Mouse (Mus musculus) retina, postnatal 7 days (tissue): ENCODE results near the gene Rassf3.

Source experiments
- DNase-seq: peaks from one replicate; pipeline ENCODE4 v3.0.0-alpha.2; 2012; ENCODE audit warnings: low read depth, low spot score

Rassf3 gene

DNA sequence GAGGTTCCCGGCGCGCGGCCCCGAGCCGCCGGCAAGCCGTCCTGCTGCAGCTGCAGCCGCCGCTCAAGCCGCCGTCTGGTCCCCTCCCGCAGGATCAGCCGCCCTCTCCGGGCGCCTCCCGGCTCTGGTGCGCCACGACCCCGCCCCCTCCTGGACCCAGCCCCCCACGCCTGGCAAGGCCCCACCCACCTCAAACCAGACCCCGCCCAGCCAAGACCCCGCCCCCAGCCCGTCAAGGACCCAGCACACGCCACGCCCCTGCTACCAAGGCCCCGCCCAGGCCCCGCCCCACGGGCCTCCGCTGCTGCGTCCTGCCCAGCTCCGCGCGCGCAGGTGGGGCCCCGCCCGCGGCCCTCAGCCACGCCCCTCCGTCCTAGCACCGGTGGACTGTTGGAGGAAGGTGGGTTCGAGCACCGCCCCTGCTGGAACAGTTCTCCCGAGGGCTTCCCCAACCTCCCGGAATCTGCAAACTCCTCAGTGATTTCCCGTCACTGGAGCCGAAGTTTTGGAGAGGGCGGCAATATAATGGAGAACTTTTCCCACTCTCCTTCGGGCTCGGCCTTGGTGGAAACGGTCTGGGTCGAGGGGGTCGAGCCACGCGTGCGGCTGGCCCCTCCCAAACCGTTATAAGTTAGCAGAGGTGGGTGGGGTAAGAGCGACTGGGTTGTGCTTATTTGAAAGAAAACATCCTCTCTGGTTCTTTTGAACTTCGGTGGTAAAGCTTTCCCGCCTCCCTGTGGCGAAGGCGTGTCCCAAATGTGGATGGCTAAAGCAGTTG is at the start of gene Rassf3:
TSS of gene Rassf3 (minus strand) at position 158 of the 778 bp plus-strand sequence.
- peak; percentile 87 for DNase-seq

DNA sequence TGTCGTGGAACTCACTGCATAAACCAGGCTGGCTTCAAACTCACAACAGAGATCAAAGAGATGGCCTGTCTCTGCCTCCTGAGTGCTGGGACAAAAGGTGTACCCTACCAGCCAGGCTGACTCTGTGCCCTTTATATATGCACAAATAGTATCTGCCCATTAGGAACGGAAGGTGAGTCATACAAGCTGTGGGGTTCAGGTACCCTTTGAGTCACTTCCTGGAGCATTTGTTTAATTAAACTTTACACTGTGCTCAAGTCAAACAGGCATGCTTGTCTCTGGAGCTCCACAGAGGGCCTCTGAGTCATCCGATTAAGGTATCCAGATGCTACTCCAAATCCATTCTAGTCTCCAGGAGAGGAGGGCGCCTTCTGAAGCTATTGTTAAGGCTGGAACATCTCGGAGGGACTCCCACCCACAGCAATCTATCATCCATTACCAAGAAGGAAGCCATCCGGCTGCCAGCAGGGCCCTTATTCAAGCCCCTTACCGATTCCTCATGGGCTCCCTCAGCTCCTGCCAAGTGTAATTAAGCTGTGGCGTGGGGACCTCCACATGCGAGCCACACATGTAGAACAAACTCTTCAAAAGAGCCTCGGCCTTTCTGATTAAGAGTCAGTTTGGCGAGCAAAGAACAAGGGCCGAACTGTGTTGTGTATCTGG is 44.9 kb upstream of the Rassf3 start:
- DNase-seq: no peak

DNA sequence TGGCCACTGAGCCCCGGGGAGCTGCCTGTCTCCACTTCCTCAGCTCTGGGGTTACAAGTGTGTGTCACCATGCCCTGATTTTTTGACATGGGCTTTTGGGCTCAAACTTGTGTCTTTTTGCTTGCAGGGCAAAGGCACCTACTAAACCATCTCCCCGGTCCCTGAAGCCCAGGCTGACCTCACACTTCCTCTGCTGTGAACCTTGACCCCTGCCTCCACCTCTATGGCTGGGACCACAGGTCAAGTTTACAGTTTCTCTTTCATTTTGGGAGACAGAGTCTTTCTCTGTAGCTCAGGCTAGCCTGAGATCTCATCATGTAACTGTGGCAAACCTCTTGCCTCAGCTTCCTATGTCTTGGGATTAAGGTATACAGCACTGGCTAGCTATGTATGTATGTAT is 43.6 kb upstream of the Rassf3 start:
- no peak for DNase-seq

DNA sequence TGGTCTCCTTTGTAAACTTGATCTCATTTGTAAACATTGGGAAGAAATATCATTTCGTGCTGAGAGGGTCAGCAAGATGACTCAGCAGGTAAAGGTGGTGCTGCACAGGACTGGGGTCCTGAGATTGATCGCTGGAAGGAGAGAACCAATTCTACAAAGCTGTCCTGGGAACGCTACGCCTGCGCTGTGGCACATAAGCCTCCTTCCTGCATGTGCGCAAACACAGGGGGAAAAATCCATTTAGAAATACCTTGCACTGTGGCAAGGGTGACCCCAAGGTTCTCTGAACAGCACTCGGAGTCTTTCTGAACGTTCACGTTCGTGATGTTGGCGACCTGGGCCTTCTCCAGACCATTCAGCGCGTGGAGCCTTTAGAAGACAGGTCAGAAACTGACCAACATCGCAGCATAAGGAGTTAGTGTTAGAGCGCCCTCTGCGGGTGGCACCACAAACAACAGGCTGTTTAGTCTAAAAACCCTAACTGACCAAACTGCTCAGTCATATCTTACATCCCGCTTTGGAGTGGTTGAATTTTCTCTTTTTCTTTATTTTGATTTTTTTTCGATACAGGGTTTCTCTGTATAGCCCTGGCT is 40.0 kb upstream of the Rassf3 start:
- peak; percentile 72 for DNase-seq

DNA sequence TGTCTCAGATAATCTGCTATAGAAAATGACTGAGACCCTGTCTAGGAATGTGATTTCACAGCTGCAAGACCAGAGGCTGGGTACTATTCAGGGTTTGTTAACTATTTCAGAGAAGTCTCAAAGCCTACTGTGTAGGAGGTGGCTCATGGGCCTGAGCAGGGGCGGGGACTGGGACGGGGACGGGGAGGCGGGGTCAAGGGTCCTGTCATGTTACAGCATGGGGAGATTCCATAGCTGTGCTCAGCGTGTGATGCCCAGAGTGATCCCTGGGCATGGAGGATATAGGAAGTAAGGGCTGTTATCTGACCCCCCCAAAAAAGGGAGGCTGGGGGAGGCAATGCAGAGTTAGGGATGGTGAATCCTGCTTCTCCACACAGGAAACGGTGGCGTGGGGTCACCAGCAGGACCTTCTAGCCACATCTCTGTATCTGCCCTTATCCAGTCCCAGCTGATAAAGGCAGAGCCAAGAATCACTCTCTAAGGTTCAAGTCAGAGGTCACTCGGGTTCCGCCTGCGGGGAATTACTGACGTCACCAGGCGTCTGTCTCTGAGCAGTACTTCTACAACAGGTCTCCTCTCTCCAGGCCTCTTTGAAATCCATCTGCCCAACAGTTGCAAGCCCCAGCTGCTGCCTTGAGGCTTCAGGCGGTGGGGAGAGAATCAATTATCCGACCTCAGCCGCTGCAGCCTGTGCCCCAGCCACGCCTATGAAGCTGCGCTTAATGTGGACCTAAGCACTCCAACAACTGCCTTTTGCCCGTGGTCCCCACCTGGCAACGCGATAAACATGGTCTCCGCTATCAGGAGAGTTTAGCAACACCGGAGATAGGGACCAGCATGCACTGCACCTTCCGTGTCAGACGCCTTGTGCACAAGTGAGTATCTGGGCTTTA is 33.9 kb upstream of the Rassf3 start:
- no peak for DNase-seq

DNA sequence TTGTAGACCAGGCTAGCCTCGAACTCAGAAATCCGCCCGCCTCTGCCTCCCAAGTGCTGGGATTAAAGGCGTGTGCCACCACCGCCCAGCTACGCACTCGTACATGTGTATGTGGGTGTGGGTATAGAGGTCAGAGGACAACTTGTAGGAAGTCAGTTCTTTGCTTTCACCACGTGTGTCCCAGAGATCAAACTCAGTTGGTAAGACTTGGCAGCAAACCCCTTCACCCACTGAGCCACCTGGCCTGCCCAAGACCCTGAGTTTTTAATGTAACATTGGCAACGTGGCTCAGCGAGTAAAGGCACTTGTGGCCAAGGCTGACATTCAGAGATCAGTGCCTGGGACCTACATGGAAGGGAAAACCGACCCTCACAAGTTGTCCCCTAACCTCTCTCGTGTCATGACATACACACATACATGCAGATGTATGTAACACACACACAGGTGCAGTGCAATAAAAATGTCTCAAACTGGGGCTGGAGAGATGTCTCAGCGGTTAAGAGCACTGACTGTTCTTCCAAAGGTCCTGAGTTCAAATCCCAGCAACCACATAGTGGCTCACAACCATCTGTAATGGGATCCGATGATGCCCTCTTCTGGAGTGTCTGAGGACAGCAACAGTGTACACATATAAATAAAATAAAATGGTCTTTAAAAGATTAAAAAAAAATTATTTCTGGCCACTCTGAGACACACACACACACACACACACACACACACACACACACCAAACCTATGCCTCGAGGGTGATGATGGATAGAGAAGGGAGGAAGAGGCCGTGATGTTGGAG is 31.8 kb upstream of the Rassf3 start:
- DNase-seq: no peak

DNA sequence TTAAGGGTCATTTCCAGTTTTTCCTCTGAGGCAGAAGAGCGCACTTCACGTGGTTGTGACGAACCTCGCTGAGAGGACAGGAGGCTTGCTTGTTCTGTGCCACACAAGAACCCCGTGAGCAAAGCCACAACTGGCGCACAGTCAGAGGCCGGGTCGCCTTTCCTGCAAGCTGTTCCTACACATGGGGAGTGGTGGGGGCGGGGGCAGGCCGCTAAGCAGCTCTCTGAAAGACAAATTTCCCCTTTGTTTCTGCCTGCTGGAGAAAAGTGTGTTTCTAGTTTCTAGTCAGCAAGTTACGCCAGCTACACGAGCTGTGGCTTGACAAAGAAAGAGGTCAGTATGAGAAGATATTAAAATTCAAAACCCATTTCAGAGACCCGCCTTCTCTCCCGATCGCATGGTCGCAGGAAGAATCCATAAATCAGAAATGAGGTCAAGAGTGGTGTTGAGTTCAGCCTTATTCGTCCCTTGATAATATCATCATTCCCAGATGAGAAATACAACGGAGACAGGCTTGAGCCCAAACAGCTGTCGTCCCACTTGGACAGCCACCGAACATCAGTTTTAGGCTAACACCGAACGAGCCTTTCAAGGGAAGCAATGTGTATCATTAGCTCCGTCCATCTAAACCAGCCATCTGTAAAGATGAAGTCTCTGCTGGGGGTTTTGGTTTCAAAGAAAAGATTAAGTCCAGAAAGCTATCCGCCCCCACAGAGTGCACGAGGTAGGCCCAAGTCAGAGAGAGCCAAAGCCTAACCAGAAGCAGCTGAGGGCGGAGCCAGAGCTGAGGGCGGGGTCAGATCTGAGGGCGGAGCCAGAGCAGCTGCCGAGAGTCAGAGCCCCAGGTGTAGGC is 30.8 kb upstream of the Rassf3 start:
- no peak for DNase-seq

DNA sequence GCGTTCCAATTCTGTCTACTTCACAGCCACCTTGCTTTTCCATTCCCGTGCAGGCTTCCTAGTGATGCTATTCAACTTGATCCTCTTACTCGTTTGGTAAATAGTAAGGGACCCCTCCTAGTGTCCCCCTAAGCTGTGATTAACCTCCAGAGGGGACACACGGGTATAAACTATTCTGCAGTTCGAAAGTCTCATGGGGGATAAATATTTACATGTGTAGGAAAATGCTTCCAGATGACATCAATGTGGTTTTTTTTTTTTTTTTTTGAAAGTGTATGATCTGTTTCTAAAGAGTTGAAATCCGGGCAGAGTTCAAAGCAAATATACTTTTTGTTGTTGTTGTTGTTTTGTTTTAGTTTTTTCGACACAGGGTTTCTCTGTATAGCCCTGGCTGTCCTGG is 29.8 kb upstream of the Rassf3 start:
- DNase-seq: no peak

DNA sequence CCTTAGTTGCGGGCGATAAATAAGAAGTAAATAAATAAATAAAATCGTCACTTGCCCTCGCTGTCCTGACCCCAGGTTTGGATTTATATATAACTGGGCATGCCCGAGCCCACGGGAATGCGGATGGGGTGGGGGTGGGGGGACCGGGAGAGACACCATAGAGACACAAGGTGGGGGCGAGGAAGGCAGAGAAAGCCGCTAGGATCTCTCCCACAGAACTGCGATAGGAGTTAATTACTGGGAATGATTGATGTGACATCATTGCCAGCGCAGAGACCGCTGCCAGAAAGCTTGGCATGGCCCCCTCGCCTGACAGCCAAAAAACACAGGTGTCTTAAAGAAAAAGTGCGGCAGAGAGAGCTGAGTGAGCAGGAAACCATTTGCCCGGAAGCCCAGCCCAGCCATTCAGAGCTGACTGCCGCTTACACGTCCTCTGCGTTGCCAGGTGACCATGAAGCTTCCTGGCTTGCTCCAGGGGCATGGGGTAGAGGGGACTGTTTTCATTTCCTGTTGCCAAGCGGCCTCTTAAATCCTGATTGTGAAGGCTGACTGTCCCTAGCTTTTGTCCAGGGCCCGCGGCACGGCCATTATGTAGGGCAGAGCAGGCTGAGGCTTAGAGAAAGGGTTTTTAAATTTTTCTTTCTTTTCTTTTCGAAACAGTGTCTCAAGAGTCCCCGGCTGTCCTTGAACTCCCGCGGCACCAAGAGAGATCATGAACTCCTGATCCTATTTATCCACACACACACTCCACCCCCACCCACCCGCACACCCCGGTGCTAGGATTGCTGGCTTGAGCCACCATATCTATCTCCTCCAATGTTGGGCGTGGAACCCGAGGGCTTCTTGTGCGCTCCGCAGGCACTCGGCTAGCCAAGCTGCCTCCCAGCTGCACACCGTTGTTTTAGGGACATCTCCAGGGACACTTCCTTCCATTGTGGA is 29.1 kb upstream of the Rassf3 start:
- DNase-seq: no peak

DNA sequence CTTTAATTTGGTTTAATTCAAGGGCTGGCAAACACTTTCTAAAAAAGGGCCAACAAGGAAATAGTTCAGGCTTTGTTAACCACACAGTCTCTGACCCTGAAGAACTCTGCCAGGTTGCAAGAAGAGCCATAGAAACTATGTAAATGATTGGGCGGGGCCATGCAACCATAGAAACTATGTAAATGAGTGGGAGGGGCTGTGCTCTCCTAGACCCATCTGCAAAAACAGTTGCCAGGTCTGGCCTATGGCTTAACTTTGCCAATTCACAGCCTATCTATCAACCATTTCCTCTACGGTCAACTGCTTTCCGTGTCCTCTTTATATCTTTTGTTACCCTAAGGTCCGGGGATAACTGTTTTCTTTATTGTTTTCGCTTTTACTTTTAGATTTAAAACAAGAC is 25.0 kb upstream of the Rassf3 start:
- no peak for DNase-seq

DNA sequence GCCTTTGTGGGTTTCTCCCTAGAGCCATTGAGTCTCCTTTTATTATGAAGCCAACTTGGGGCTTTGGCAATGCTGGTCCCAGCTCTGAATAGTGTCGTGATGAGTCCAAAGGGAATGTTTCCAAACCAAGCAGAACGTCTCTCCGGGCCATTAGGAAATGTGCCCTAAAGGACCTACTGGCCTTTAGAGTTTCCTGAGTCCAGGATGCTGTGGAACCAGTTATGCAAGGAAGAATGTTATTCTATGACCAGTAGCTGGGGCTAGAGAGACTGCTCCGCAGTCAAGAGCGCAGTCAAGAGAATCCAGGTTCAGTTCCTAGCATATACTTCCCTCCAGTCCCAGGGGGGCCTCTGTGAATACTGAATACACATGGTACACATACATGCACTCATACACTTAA is 23.9 kb upstream of the Rassf3 start:
- DNase-seq: no peak

DNA sequence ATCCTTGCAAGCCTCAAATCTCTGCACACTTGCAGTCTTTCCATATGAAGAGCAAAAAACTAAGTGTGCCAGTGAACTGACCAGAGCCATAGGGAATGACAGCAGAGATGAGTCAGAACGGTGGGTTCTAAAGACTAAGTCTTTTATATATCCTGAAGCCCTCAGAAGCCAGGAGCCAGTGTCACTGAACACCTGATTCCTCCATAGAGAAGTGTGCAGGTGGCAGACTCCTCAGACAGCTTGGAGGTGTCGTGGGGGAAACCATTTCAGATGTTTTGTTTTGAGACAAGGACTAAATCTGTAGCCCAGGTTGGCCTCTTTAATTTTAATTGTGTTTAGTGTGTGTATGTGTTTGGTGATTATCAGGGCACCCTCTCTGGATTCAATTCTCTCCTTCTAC is 22.9 kb upstream of the Rassf3 start:
- no peak for DNase-seq

DNA sequence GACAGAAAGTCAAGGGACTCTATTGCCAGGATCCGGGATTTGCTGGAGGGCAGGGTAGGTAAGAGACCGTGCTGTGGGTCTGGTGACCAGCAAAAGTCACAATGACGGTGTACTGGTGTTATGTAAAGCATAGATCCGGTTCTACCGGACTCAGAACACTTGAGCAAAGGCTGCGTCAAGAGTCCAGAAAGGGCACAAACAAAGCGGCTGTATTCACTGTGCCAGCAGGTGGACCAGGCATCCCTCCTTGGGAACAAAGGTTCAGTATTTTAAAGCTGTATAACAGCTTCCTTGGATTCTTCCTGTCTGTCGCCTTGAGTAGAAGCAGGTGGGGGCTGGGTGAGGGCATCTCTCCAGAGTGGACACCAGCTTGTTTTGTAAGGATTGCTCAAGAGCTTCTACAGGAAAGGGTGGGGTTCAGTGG is 22.3 kb upstream of the Rassf3 start:
- DNase-seq: no peak

DNA sequence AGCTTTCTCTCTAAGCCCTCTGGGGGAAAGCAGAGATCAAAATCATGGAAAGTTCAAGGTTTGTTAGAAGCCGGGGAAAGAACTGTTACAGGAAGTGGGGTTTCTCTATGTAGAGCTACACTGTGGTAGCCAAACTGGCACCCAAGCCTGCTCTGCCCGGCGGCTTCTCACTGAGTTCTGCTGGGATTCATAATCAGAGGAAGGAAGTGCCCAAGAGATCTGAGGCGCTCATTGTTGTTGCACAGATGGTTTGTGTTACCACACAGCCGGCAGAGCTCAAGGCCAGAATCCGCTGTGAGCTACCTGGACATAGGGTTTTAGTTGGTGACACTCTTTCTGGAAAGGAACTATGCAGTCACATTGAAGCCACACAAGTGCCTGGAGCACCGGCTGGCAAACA is 21.8 kb upstream of the Rassf3 start:
- DNase-seq: no peak

DNA sequence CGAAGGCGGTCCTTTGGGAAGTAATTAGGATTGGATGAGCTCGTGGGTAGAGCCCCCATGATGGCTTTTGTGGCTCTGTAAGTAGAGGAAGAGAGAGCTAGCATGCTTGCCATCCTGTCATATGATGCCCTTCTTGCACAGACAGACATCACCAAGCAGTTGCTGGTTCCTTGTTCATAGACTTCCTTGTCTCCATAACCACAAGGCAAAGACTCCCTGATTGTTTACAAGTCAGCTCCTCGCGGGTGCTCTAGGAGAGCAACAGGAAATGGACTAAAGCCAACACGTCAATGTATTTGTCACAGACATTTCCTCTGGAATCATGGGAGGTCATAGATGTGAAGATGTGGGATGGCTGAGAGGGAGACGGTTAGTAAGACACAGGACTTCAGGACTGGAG is 20.5 kb upstream of the Rassf3 start:
- DNase-seq: no peak

DNA sequence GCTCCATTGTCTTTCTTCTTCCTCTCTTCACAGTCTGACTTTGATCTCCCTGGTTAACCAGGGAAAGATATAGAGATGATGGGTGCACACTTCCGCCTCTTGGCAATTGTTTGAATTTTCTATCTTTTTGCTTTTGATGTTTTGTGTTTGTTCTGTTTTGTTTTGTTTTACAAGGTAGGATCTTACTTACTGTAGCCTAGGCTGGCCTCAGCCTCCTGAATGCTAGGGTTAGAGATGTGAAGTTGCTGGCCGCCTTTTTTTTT is 17.9 kb upstream of the Rassf3 start:
- DNase-seq: no peak

DNA sequence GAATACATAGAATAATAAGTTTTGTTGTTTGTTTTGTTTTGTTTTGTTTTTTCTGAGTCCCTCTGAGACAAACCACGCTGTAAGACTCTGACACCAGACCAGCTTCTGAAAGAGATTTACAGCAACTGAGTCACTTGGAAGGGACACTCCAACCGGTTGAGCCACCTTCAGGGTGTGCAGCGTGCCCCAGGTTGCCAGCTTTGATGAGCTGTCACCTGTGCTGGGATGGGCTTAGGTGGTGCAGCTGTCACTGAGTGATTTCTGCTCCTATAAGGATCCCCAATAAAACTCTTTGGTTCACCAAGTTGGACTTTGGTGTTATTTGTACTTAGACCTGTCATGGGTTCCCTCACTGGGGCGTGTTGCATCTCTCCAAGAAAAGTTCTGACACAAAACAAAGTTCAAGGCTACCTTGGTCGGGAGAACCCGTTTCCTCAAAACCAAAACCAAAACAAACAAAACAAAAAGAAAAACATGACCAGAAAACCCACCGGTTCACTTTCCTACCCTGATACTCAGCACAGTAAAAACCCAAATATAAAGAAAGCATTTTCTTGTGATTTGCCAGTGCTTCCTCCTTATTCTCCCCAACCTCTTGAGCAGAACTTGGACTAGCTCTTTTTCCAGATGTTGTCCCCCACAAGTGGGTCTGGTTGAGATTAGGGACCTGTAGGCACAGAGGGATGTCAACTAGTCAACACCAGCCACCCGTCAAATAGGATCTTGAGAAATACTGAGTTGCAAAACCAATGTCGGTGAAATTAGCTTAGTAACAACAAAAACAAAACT is 17.4 kb upstream of the Rassf3 start:
- DNase-seq: no peak

DNA sequence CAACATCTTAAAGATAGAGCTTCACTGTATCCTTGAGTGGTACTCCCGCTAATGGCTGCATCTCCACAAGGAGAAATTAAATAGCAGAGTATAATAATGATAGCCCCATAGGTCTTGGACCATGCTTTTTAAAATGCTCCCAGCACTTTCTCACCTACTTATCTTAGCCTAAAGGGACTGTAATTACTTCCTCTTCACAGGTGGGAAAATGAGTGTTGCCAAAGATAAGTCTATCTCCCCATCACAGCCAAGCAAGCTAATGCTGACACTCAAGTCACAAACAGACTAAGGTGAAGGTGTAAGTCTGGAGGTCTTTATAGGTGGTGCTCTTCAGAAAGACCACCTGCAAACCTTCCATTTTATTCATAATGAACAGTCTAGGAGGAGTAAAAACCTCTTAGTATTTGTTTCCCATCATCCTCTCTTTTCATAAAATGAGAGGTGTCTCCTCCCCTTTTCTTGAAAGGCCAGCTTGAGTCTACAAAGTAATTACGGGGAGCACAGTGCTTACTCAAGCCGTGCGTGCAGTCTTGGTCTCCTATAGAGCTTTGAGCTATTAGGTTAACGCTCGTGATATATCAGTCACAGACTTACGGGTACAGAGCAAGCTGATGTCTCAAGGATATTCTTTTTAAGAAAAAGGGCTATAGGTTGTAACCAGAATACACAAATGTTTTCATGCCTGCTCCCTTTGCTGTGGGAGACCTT is 16.6 kb upstream of the Rassf3 start:
- DNase-seq: no peak
